Mouse (Mus musculus) liver, adult 2 months (tissue): ENCODE results near the gene Slc22a5. TPM values are rescaled to one million over a fixed set of nuclear protein-coding genes. Genes with fewer than 3 reads are reported as not detected.
A peak's percentile ranks its signal among the peaks of the same experiment; 100 is the strongest.

ENCODE experiments used
- DNase-seq: peaks from one replicate; pipeline ENCODE4 v3.0.0-alpha.2; 2011; ENCODE audit warnings: low read depth, low spot score; ENCODE audit errors: extremely low read depth
- H3K27ac ChIP-seq: fragments of 200-500 bp; replicated peaks from 2 replicates; pipeline ENCODE4 v1.5.1; 2012; ENCODE audit warnings: low read depth, mild to moderate bottlenecking, control low read depth, inconsistent platforms, low read length; ENCODE audit not compliant: insufficient read depth
- H3K27me3 ChIP-seq: fragments of 200-500 bp; 2 replicates; pipeline ENCODE4 v1.6.1; 2012; ENCODE audit warnings: mild to moderate bottlenecking, moderate library complexity, low read length, inconsistent platforms; ENCODE audit not compliant: control insufficient read depth, insufficient read depth
- H3K36me3 ChIP-seq: fragments of 200-500 bp; 2 replicates; pipeline ENCODE4 v1.6.1; 2012; ENCODE audit warnings: low read length, inconsistent platforms; ENCODE audit not compliant: control insufficient read depth, insufficient read depth
- H3K4me1 ChIP-seq: fragments of 200-500 bp; 2 replicates; pipeline ENCODE4 v1.6.1; 2011; ENCODE audit warnings: low read length; ENCODE audit not compliant: control insufficient read depth, insufficient read depth
- H3K4me3 ChIP-seq: fragments of 200-500 bp; 2 replicates; pipeline ENCODE4 v1.5.1; 2011; ENCODE audit warnings: low read depth, mild to moderate bottlenecking, control low read depth, low read length, moderate library complexity; ENCODE audit not compliant: insufficient read depth
- H3K79me2 ChIP-seq: fragments of 200-500 bp; 2 replicates; pipeline ENCODE4 v1.6.1; 2012; ENCODE audit warnings: inconsistent platforms, mild to moderate bottlenecking, low read length, moderate library complexity; ENCODE audit not compliant: control insufficient read depth, insufficient read depth
- H3K9ac ChIP-seq: fragments of 200-500 bp; 2 replicates; pipeline ENCODE4 v1.6.1; 2012; ENCODE audit warnings: low read depth, mild to moderate bottlenecking, control low read depth, inconsistent platforms, low read length
- CTCF ChIP-seq: fragments of 200-500 bp; IDR thresholded peaks from 2 replicates; pipeline ENCODE4 v1.5.1; 2011; ENCODE audit warnings: low read depth, low read length, control low read depth
- POLR2A ChIP-seq: fragments of 200-500 bp; IDR thresholded peaks from 2 replicates; pipeline ENCODE4 v1.6.1; 2011; ENCODE audit warnings: low read length, control low read depth; ENCODE audit not compliant: insufficient read depth; ENCODE audit errors: extremely low read depth
- WGBS: fragments of 180-500 bp; shearing (Covaris S2); methylation state at CpG from one replicate; pipeline ENCODE4 v1.1.7; 2018; 5-methylcytosine and 5-hydroxymethylcytosine counted together
- polyA plus RNA-seq: library from polyadenylated mRNA; depleted of rRNA; stranded (reverse); fragments of >200 nt; gene quantifications from 2 replicates; pipeline ENCODE4 v1.2.3, GENCODE M21; 2012
- total RNA-seq: library from RNA; depleted of rRNA; stranded (reverse); fragments of >200 nt; gene quantifications from 2 replicates; pipeline ENCODE4 v1.2.3, GENCODE M21; 2014

The Slc22a5 gene
- total and polyA plus RNA-seq, 2 experiments = 14.7 to 20.8 TPM

DNA sequence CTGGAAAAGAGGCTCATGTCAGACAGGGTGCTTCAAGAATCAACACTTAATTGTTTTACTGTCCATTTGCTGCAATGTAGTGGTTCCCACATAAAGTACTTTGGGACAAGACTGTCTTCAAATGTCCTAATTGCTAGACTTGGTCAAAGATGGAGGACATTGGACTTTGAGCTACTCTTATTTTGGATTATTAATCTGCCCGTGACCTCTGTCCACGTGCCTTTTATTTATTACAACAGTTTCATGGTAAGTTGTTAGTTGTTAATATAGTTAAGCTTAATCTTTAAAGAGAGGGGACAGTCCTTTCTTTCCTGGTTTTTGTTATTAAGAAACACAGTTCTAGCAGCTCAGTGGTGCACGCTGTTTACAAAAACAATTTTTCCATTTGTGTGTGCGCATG is 27.4 kb upstream of the Slc22a5 start:
- H3K27me3 ChIP-seq = no peaks in the 10 kb centered on the region
- no peak for DNase-seq
- no peak overlapping the region for H3K27ac ChIP-seq
- WGBS = 88% methylated on average over 4 of the region's 4 CpGs
- H3K4me3 ChIP-seq = no peak overlapping the region
- TF ChIP-seq CTCF = no peak
- no peak for TF ChIP-seq POLR2A
- no peak overlapping the region for H3K9ac ChIP-seq
- H3K36me3 ChIP-seq = no peaks in the 10 kb centered on the region
- no peaks in the 10 kb centered on the region for H3K4me1 ChIP-seq
- H3K79me2 ChIP-seq = no peaks in the 10 kb centered on the region

DNA sequence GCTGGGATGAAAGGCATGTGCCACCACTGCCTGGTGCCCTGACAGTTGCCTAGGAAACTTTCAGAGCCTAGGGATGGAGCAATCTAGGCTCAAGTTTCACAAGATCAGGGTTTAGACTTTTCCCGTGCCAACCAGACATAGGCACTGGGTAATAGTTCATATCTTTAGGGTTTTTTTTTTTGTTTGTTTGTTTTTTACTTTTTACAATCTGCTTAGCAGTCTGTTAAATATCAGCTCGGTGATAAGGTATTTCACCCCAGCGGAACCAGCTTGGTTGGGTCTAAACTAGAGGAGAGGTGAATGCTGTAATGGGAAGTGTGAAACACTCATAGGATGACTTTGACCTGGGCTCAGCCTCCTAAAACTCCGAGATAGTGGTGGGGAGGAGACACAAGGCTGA is 19.6 kb upstream of the Slc22a5 start:
- TF ChIP-seq CTCF = no peak
- TF ChIP-seq POLR2A = no peak
- Histone ChIP-seq H3K9ac (no peak overlapping the region), H3K36me3 (no peaks in the 10 kb centered on the region), H3K27me3 (no peaks in the 10 kb centered on the region), H3K4me1 (peaks cover 8% of the 10 kb centered on the region), H3K27ac (no peak overlapping the region), H3K4me3 (no peak overlapping the region), H3K79me2 (no peaks in the 10 kb centered on the region)
- peak; percentile 97 for DNase-seq
- WGBS = 17% methylated on average over 4 of the region's 4 CpGs

DNA sequence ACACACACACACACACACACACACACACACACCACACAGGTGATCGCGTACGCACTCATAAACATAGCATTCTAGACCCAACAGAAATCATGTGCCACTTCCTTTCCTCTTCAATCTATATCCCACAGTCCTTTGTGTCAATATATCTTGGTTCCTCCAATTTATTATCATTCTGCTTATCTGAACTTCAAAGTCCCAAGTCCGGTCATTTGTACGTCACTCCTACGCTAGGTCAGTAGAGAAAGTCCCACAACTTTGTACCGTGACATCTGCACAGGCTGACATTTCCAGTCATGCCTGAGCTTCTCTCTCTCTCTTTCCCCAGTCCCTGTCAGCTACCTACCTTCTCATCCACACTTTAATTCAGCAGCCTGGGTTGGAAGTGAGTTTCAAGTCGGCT is 17.2 kb upstream of the Slc22a5 start:
- H3K4me1 ChIP-seq = peaks cover 11% of the 10 kb centered on the region
- peak overlapping the region; percentile 63 for H3K27ac ChIP-seq
- H3K36me3 ChIP-seq = no peaks in the 10 kb centered on the region
- TF ChIP-seq CTCF = no peak
- TF ChIP-seq POLR2A = no peak
- H3K9ac ChIP-seq = no peak overlapping the region
- 46% methylated on average over 8 of the region's 8 CpGs for WGBS
- no peak overlapping the region for H3K4me3 ChIP-seq
- DNase-seq = peak; percentile 95
- H3K79me2 ChIP-seq = no peaks in the 10 kb centered on the region
- H3K27me3 ChIP-seq = no peaks in the 10 kb centered on the region

DNA sequence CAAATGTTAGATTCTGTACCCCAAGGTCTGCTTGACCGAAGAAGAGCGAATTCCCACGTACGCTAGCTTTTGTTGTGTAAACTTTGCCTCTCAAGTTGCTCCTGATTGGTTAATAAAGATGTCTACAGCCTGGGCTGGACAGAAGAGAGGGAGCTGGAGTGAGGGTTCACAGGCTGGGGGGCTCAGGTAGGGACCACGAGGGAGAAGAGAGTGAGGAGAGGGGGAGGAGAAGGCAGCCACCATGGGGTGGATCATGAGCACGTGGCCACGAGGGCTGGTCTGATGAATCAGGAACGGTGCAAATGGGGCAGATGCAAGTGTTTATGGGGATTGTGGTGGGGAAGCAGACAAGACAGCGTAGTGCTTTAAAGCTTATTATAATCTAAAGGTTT is 13.1 kb upstream of the Slc22a5 start:
- H3K9ac ChIP-seq = peak overlapping the region; percentile 4
- peak overlapping the region; percentile 0; the same call in 1 of the 2 replicates for H3K4me3 ChIP-seq
- WGBS = 48% methylated on average over 9 of the region's 9 CpGs
- H3K79me2 ChIP-seq = no peaks in the 10 kb centered on the region
- H3K36me3 ChIP-seq = no peaks in the 10 kb centered on the region
- TF ChIP-seq POLR2A (no peak), CTCF (no peak)
- peak overlapping the region; percentile 46 for H3K27ac ChIP-seq
- no peaks in the 10 kb centered on the region for H3K27me3 ChIP-seq
- DNase-seq = no peak
- peaks cover 11% of the 10 kb centered on the region for H3K4me1 ChIP-seq

DNA sequence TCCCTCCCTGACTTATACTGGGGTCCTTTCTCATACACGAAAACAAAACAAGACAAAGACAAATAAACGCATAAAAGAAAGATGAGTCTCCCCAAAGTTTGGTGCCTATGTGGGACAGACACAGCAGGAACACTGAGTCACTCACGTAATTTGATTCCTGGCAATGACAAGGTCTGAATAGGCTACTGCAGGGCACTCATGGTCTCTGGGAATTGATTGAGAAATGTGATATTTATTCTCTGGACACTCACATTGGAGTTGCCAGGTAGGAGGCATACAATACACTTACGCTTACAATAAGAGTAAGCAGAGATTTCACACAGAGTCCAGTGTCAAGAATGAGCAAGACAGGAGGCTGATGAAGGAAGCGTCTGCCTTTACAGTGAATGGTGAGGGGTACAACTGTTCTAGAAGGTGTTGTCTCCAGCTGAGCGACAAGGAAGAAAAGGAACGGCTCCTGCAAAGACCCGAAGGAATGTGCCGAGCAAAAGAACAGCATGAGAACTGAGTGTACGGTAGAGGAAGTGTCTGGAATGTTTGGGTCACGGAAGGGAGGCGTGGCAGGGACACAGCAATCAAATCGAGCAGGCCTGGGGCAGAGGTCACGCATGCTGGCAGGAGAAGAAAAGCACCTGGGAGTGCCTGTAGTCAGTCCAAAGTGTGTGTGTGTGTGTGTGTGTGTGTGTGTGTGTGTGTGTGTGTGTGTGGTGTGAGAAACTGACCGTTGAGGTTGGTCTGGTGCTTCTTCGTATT is 12.5 kb upstream of the Slc22a5 start:
- 13% methylated on average over 16 of the region's 16 CpGs for WGBS
- H3K27ac ChIP-seq = peak overlapping the region; percentile 92
- peaks cover 6% of the 10 kb centered on the region; the same call in 1 of the 2 replicates for H3K4me1 ChIP-seq
- DNase-seq = peak; percentile 97
- H3K36me3 ChIP-seq = no peaks in the 10 kb centered on the region
- TF ChIP-seq POLR2A (no peak), CTCF (no peak)
- peak overlapping the region; percentile 70 for H3K9ac ChIP-seq
- H3K4me3 ChIP-seq = peak overlapping the region; percentile 59
- H3K27me3 ChIP-seq = no peaks in the 10 kb centered on the region
- no peaks in the 10 kb centered on the region for H3K79me2 ChIP-seq

DNA sequence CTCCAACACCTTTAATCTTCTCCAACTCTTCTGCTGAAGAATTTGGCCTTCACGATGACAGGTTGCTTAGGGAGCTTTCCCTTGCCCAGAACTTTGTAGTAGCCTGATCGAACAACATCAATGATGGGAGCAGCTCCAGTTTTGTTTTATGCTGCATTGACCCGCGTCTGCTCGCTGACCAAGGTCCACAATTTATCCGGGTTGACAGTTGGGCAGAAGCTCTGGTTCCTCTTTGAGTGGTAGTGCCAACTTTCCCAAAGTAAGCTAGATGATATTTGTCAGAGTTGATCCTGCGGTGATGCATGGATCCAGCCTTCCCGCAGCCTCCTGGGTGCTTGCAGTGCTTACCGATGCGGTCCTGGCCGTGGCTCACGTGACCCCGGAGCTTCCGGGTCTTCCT is 11.3 kb upstream of the Slc22a5 start:
- 26% methylated on average over 14 of the region's 14 CpGs for WGBS
- no peaks in the 10 kb centered on the region for H3K27me3 ChIP-seq
- no peaks in the 10 kb centered on the region for H3K36me3 ChIP-seq
- peak; percentile 97 for DNase-seq
- TF ChIP-seq POLR2A = no peak
- TF ChIP-seq CTCF = no peak
- no peaks in the 10 kb centered on the region for H3K79me2 ChIP-seq
- H3K27ac ChIP-seq = peak overlapping the region; percentile 92
- H3K9ac ChIP-seq = peak overlapping the region; percentile 70
- H3K4me3 ChIP-seq = peak overlapping the region; percentile 59
- peaks cover 5% of the 10 kb centered on the region; the same call in 1 of the 2 replicates for H3K4me1 ChIP-seq
